Mouse (Mus musculus): ENCODE data around the gene Nt5c2.

Nt5c2 gene

DNA sequence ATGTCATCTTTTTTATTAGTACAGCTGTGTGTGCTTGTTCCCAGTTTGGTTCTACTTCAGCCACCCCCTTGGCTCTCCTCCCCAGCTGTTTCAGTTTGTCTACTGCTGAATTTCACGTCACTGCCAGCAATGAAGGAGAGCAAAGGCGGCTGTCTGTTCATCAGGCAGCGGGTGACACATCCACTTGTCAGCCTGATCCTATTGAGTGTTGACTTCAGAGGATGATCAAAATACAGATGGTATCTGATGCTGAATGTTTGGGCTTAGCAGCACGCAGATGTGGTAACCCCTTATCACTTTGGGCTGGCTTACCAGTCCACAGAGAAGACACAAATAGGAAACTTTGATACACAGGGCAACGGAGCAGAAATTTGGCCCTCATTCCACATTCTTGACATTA is 168.5 kb downstream of the Nt5c2 start:
- DNase-seq (ENCODE audit: low spot score): no peak

DNA sequence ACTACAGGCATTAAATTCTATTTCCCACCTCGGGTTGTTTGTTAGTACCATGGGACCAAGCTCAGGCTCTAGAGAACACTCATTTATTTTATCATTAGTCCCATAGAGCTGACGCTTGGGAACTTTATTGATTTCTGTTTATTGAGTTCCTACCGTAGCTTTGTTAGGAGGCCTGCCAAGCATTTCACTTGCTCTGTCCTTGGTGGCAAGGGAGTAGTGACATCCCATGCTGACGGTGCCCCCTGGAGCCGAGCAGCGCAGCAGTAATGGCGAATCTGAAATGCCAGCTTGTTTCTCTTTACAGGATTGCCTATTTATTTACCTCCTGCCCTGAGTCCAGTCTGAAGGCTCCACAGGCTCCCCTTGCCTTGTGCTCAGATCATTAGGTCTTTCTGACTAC is 168.9 kb downstream of the Nt5c2 start:
- DNase-seq (ENCODE audit: low spot score): no peak

DNA sequence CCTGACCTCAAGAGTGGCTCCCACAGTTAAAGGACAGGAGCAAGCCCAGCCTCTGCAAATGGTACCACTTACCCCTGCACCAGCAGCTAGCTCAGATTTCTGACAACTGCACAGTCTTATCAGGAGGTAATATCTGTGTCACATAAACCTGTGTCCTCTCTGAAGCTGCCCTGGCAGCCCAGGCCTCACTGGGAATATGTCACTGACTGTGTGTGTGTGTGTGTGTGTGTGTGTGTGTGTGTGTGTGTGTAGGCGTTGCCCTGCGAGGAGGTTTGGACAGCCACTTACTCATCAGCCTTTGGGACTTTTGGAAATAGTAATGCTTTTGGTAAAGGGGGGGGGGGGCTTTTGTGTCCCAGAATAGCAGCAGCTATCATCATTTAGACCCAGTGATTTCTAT is 171.9 kb downstream of the Nt5c2 start:
- no peak for DNase-seq (ENCODE audit: low spot score)

DNA sequence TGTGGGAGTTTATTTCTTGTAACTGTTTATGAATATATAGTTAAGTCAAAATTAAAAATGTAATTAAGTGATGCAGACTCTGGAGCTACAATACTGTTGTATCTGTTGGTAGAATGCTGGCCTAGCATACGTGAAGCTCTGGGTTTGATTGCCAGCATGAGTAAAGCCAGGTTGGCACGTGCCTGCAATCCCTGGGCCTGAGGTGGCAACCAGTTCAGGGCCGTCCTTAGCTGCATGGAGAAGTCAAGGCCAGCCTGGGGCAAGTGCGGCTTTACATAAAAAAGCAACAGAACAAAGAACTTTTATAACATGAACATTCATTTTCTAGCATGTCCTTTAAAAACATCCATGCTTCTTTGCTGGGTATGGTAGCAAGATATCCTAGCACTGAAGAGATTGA is 173.9 kb downstream of the Nt5c2 start:
- no peak for DNase-seq (ENCODE audit: low spot score)

DNA sequence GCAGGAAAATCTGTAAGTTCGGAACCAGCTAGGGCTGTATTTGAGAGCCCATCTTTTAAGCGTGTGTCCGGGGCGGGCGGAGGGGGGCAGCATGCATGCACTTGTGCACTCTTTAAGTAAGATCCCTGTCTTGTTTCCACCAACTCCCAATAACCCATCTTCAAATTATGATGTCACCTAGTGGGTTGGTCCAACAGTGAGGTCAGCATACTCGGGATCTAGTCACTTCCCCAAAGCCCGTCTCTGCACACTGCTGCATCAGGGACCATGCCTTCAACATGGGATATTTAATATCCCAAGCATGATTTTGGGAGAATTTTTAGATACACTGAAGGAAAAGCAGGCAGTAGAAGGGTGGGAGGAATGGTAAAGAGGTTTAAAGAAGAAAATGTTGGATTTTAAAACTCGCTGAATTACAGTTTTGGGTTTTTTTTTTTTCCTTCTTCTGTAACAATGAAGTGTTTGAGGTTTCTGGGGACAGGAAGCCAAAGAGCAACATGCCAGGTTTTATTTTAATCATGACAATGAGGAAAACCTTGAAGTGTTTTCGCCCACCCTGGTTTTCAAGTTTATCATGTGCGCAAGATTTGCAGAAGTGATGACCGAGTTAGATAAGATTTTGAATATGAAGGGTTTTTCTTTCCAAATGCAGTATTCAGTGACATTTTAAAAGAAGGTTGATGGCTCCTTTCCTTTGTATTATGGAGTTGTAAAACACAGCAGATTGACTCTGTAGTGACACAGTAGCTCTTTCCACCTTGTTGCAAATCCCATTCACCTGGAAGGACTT is 177.5 kb downstream of the Nt5c2 start:
- DNase-seq (ENCODE audit: low spot score): no peak

- no peak for DNase-seq (ENCODE audit: low spot score)
Observed at GRCm38 (mm10) chr19:46836085-46836484, 178.9 kb downstream of the Nt5c2 start.

- no peak for DNase-seq (ENCODE audit: low spot score)
Observed at GRCm38 (mm10) chr19:46835339-46835738, 179.6 kb downstream of the Nt5c2 start.

DNA sequence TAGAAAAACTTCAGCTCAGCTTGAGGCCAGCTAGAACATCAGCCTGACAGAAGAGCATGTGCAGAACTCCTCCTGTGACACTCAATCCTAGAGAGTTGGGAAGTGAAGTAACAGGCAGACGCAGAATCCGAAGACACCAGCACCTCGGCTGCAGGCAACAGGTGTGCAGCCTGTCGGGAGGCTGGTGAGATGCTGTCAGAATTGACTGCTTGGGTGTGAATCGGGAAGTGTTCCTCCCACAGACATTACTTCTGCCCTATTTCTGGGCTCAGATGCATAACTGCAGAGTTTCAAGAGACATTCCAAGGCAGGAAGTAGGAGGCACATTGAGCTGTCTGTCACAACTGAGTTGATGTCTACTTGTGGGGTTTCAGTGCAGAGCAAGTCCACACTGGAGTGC is 180.7 kb downstream of the Nt5c2 start:
- DNase-seq (ENCODE audit: low spot score): peak; percentile 13

Measured in lung, postnatal 25 days (tissue).